Mouse (Mus musculus): ENCODE data around the gene Mdk. TPM values are rescaled to one million over a fixed set of nuclear protein-coding genes. Genes with fewer than 3 reads are reported as not detected.
A peak's percentile ranks its signal among the peaks of the same experiment; 100 is the strongest.

Mdk gene
- polyA plus RNA-seq, 1 experiment from 2014 or later: 347 TPM

DNA sequence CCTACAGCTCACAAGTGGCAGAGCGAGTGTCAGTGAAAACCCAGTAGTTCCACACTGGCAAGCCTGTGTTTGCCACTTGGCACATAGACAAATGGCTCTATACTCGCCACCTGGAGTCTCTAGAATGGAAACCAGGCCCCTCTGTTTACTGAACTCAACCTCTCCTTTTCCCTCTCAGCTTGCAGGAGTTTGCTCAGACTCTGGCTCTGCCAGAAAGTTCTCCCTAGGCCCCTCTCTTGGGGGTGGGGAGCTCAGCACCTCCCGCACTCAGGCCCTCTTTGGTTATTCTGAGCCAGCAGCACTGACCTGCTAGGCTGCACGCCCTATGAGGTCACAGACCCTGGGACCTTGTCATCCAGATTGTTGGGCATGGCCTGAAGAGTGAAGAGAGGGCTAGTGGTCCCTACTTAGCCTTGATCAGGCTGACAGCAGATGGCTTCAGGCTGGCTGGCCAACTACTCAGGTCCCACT lies 23.1 kb upstream of the Mdk start:
- Histone ChIP-seq H3K4me2 (replicated peaks) (no peak overlapping the region), H3K27me3 (no peaks in the 10 kb centered on the region), H3K4me1 (peaks cover 50% of the 10 kb centered on the region), H3K27ac (replicated peaks) (peak overlapping the region; percentile 44; the same call in 1 of the 2 replicates), H3K9me3 (no peaks in the 10 kb centered on the region), H3K36me3 (no peaks in the 10 kb centered on the region), H3K9ac (replicated peaks) (no peak overlapping the region), H3K4me3 (no peak overlapping the region)
- ATAC-seq (replicated peaks): no peak
- 71% methylated on average over 4 of the region's 4 CpGs for WGBS

DNA sequence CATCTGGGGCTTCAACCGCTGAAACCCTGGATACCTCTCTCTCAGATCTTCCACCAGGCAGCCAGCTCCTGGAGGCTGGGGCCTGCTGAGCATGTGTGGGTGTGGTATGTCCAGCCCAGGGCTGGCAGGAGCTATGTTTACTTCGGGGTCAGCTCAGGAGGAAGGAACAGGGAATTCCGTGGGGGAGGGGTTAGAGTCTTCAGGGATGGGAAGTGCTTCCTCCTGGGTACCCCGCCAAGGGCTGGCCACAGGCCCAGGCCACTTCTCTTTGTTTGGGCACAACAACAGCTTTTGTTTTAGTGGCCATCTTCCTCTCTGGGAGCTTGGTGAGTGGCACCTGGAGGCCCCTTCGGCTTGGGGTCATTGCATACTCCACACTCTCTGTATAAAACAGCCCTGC lies 21.7 kb upstream of the Mdk start:
- WGBS: 22% methylated on average over 5 of the region's 5 CpGs
- Histone ChIP-seq H3K9me3 (no peaks in the 10 kb centered on the region), H3K4me3 (no peak overlapping the region), H3K4me2 (replicated peaks) (no peak overlapping the region), H3K9ac (replicated peaks) (no peak overlapping the region), H3K4me1 (peaks cover 58% of the 10 kb centered on the region), H3K36me3 (no peaks in the 10 kb centered on the region), H3K27me3 (no peaks in the 10 kb centered on the region), H3K27ac (replicated peaks) (no peak overlapping the region)
- no peak for ATAC-seq (replicated peaks)

DNA sequence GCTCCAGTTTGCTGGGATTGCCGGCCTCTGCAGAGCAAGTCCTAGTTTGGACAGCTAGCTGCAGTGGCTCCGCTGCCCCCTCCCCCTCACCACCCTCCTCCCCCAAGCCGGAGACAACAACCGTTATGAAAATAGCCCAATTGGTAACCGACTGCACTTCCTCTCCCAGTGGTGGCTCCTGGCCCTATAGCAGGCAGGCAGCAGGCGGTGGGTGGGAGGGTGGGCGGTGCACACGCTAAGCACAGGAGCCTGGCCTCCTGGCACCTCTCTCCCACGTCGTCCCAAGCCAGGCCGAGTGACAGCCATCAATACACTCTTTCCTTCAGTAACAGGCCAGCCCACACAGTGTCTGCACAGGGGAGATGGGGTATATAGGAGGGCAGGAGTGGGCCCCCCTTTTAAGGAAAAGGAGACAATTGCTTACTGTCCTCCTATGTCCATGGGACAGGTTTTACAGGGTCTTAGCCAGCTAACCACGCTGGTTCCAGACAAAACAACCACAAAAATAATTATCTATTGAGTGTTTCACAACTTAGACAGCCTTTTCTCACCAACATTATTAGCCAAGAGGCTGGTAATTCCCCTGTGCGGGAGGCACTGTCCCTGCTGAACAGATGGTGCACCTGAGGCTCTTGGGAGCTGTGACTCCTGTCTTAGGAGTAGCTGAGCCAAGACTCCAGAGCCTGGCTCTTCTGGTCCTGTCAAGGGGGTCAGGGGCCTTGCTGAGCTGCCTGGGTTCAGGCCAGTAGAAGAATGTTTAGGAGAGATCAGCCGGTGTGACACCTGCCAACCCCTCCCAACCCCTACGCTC lies 18.4 kb upstream of the Mdk start:
- Histone ChIP-seq H3K4me3 (no peak overlapping the region), H3K4me1 (peaks cover 55% of the 10 kb centered on the region), H3K9ac (replicated peaks) (peak overlapping the region; percentile 22; the same call in 1 of the 2 replicates), H3K9me3 (no peaks in the 10 kb centered on the region), H3K36me3 (no peaks in the 10 kb centered on the region), H3K4me2 (replicated peaks) (peak overlapping the region; percentile 30), H3K27me3 (no peaks in the 10 kb centered on the region), H3K27ac (replicated peaks) (peak overlapping the region; percentile 84)
- WGBS: 12% methylated on average over 15 of the region's 15 CpGs
- ATAC-seq (replicated peaks): peak; percentile 73

DNA sequence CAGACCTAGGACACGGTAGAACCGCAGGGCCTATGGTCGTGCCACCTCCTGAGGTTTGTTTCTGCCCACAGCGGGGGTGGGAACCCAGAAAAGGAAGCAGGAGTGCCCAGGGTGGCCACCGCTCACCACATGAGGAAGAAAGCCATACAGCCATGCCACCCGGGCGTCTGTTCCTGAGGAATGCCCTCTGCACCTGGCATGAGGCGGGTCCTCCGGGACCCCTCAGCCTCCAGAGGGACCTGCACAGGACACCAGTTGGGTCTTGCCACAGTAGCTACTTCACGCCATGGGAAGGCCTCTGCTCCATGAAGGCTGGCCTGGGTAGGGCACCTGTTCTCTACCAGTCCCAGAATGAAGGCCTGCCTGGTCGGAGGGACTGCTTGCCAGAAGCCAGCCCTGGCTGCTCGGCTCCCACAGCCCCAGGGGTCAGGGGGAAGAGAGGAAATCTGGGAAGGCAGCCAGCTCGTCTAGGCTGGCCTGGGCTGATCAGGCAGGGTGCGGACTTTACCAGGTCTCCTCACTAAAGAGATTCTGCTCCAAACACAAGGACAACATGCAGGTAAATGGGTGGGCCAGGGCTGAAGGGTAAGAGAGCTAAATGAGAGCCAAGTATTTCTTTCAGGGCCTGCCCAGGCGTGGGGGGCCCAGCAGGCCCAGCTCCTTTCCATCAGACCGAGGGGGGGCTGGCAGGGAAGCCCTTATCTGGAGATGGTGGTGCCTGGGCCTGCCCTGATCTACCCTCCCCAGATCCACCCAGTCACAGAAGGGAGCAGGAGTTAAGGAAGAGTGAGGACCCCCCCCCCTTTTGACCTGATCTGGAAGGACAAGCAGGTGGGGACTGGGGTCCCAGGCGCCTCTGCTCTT lies 17.5 kb upstream of the Mdk start:
- Histone ChIP-seq H3K27ac (replicated peaks) (peak overlapping the region; percentile 84), H3K9me3 (no peaks in the 10 kb centered on the region), H3K4me2 (replicated peaks) (peak overlapping the region; percentile 30), H3K4me3 (no peak overlapping the region), H3K9ac (replicated peaks) (peak overlapping the region; percentile 22; the same call in 1 of the 2 replicates), H3K36me3 (no peaks in the 10 kb centered on the region), H3K4me1 (peaks cover 51% of the 10 kb centered on the region), H3K27me3 (no peaks in the 10 kb centered on the region)
- peak; percentile 29 for ATAC-seq (replicated peaks)
- WGBS: 64% methylated on average over 17 of the region's 17 CpGs

DNA sequence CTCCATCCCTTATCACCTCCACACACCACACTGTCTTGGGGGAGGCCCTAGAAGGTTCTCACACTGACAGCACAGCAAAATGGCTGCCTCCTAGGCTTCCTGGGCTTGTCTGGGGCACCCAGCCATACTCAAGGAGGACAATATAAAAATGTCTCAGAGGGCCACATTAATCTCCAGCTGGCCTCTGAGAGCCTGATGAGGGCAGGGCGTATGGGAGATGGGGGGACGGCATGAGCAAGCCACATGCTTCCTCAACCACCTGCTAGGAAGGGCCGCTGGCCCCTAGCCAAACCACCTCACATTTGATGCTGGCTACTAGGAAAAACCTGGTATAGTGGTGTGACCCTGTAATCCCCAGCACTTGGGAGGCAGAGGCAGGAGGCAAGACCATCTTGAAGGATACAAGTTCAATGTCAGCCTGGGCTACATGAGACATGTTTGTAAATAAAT lies 16.7 kb upstream of the Mdk start:
- no peak overlapping the region; the same call in 1 of the 2 replicates for H3K27ac ChIP-seq (replicated peaks)
- no peaks in the 10 kb centered on the region for H3K9me3 ChIP-seq
- no peaks in the 10 kb centered on the region for H3K36me3 ChIP-seq
- H3K4me2 ChIP-seq (replicated peaks): no peak overlapping the region
- peaks cover 50% of the 10 kb centered on the region for H3K4me1 ChIP-seq
- no peak overlapping the region for H3K9ac ChIP-seq (replicated peaks)
- H3K27me3 ChIP-seq: no peaks in the 10 kb centered on the region
- no peak for ATAC-seq (replicated peaks)
- H3K4me3 ChIP-seq: no peak overlapping the region
- WGBS: 60% methylated on average over 3 of the region's 3 CpGs

DNA sequence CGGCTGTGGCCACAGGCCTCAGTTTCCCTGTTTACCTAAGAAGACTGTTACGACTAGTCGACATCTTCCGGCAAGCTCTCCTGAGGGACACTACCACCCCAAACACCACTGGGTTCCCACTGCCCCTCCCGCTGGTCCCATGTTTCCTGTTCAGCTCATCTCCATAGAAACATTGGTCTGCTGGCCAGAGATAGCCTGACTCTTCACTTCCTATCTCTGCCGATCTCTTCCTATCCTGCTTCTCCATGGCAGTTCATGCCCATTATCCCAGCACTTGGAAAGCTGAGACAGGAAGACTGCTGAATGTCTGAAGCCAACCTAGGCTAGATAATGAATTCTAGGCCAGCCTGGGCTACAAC lies 16.0 kb upstream of the Mdk start:
- H3K27me3 ChIP-seq: no peaks in the 10 kb centered on the region
- peaks cover 48% of the 10 kb centered on the region for H3K4me1 ChIP-seq
- no peak overlapping the region for H3K9ac ChIP-seq (replicated peaks)
- H3K27ac ChIP-seq (replicated peaks): peak overlapping the region; percentile 58
- no peaks in the 10 kb centered on the region for H3K9me3 ChIP-seq
- no peak overlapping the region for H3K4me2 ChIP-seq (replicated peaks)
- H3K36me3 ChIP-seq: no peaks in the 10 kb centered on the region
- WGBS: 84% methylated on average over 6 of the region's 6 CpGs
- ATAC-seq (replicated peaks): no peak
- no peak overlapping the region for H3K4me3 ChIP-seq

DNA sequence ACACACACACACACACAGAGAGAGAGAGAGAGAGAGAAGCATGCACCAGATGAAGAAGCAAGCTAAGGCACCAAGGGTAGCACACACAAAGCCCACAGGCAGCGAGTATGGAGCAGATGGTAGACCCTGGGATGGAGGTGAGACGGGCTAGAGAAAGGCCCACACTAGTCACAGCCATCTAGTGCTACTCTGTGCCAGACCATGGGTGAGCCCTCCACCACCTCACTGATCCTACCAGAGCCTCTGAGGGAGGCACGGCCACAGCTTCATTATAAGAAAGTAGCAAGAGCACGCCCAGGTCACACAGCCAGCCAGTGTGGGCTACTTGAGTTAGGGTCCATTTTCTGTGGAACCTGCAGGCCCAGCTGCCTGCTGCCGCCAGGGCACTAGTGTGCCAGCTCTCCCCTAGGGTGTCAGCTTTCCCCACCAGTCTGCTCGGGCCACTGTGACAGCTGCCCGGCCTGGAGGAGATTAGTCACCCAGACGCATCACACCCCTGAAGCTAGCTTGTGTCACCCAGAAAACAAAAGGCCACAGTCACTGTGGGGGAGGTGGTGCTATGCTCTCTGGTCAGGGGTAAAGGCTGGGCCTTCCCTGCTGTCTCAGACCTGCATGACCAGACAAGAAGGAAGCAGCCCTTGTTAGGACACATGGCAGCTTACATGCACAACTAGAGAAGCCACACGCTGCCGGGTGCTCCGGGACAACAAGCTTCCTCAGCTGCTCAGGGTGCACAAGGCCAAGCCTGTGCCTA lies 15.5 kb upstream of the Mdk start:
- H3K27ac ChIP-seq (replicated peaks): peak overlapping the region; percentile 58
- WGBS: 57% methylated on average over 11 of the region's 11 CpGs
- H3K36me3 ChIP-seq: no peaks in the 10 kb centered on the region
- H3K27me3 ChIP-seq: no peaks in the 10 kb centered on the region
- peaks cover 48% of the 10 kb centered on the region for H3K4me1 ChIP-seq
- no peaks in the 10 kb centered on the region for H3K9me3 ChIP-seq
- H3K4me2 ChIP-seq (replicated peaks): no peak overlapping the region
- ATAC-seq (replicated peaks): no peak
- no peak overlapping the region for H3K9ac ChIP-seq (replicated peaks)
- H3K4me3 ChIP-seq: no peak overlapping the region

DNA sequence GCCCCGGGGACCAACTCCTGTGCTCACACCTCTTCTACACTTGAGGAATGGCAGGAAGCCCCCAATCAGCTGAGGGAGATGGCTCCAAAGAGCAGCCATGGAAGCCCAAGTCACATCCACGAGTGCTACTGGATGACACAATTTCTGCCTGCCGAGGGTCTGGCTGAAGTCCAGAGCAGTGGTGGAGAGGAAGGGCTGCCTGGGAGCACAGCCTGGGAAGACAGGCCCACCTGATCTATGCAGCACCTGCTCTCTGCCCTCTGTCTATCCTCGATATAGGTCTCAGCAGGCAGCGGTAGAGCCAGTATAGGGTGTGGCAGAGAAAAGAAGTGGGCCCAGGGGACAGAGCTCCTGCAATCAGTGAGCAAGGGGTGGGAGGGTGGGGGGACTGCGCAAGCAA lies 14.7 kb upstream of the Mdk start:
- Histone ChIP-seq H3K27me3 (no peaks in the 10 kb centered on the region), H3K9ac (replicated peaks) (no peak overlapping the region), H3K27ac (replicated peaks) (no peak overlapping the region; the same call in 1 of the 2 replicates), H3K4me2 (replicated peaks) (no peak overlapping the region), H3K9me3 (no peaks in the 10 kb centered on the region), H3K36me3 (no peaks in the 10 kb centered on the region), H3K4me1 (peaks cover 48% of the 10 kb centered on the region), H3K4me3 (no peak overlapping the region)
- 67% methylated on average over 6 of the region's 6 CpGs for WGBS
- no peak for ATAC-seq (replicated peaks)

DNA sequence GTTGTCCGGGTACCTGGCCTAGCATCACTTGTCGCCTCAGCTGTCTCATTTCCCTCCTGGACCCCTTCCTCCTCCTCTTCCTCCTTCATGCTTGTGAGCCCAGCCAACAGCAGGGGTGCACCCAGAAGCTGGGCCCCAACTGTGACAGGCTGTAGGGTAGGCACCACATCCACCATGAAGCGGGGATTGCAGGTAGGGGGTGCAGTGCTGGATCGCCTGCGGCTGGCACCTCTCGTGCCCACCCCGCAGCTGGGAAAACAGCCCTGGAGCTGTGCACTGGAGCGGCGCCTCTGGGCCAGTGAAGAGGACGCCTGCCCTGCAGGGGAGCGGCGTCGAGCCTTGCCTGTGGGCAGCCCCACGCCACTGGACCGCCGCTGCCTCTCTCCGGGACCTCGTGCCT lies 13.4 kb upstream of the Mdk start, which contains the start of gene Gm9821:
TSS of gene Gm9821 (plus strand) at position 221 of the 400 bp plus-strand sequence.
- Histone ChIP-seq H3K9me3 (no peaks in the 10 kb centered on the region), H3K27ac (replicated peaks) (no peak within 1 kb of the TSS; the same call in 1 of the 2 replicates), H3K4me1 (peaks cover 44% of the 10 kb centered on the region), H3K27me3 (no peaks in the 10 kb centered on the region), H3K36me3 (peaks cover 3% of the 10 kb centered on the region; the same call in 1 of the 2 replicates), H3K9ac (replicated peaks) (no peak within 1 kb of the TSS), H3K4me2 (replicated peaks) (no peak within 1 kb of the TSS), H3K4me3 (no peak within 1 kb of the TSS)
- 83% methylated on average over 18 of the region's 18 CpGs for WGBS
- ATAC-seq (replicated peaks): no peak

DNA sequence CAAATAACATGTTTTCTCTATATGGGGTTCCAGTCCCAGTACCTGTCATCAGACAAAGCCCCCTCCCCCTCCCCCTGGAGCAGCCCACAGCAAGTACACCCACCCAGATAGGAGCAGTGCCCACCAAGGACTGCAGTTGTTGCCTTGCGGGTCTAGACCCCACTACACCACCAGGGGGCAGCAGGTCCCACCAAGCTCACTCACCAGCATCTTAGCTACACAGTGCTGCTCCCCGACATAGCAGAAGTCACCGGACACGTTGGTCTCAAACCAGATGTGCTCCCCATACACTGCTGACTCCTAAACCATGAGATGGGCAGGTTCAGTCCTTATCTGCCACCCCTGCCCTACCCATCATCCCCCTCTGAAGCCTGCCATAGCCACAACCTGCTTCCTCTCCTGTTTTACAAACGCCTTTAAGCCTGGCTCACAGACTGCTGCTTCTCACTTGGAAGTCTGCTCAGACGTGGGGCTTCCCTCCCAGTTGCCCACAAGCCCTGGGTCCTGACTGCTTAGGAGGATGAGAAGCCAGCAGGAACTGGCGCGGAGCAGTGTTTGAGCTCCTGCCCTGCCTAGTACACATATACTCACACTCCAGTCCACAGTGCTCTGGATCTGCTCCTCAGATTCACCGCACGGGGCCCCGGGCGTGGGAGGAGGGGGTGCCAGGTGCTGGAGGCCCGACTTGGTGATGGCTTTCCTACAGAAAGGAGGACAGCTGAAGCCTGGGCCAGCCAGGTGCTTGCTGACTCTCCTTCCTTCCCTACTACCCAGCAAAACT lies 12.3 kb upstream of the Mdk start:
- H3K9ac ChIP-seq (replicated peaks): no peak overlapping the region
- H3K4me1 ChIP-seq: peaks cover 33% of the 10 kb centered on the region
- H3K27ac ChIP-seq (replicated peaks): no peak overlapping the region; the same call in 1 of the 2 replicates
- no peaks in the 10 kb centered on the region for H3K27me3 ChIP-seq
- no peak overlapping the region for H3K4me3 ChIP-seq
- no peaks in the 10 kb centered on the region for H3K9me3 ChIP-seq
- H3K36me3 ChIP-seq: peaks cover 4% of the 10 kb centered on the region; the same call in 1 of the 2 replicates
- WGBS: 44% methylated on average over 13 of the region's 13 CpGs
- peak; percentile 78 for ATAC-seq (replicated peaks)
- no peak overlapping the region for H3K4me2 ChIP-seq (replicated peaks)

DNA sequence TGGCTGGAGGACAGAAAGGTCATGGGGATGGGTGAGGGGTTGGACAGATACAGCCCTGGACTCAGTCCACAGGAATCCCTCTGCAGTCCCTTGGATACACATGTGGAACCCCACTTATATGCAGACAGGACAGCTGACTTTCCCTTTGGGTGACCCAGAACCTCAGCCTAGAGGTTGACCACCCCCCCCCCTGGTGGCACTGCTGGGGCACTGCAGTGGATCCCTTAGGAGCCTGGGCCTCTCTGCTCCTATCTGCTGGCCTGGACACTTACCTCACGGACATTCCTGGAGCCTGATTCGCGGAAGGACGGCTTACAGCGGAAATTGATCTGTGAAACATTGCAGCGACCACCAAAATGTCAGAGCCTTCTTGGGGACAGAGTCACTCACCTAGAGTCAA lies 10.3 kb upstream of the Mdk start:
- Histone ChIP-seq H3K27ac (replicated peaks) (no peak overlapping the region), H3K27me3 (no peaks in the 10 kb centered on the region), H3K36me3 (peaks cover 21% of the 10 kb centered on the region; the same call in 1 of the 2 replicates), H3K4me2 (replicated peaks) (no peak overlapping the region), H3K4me3 (no peak overlapping the region), H3K9me3 (no peaks in the 10 kb centered on the region), H3K9ac (replicated peaks) (no peak overlapping the region), H3K4me1 (peaks cover 14% of the 10 kb centered on the region)
- 76% methylated on average over 6 of the region's 6 CpGs for WGBS
- ATAC-seq (replicated peaks): no peak

Data from forebrain, embryonic 15.5 days (tissue).